Mouse (Mus musculus) forebrain, embryonic 12.5 days (tissue): ENCODE measurements at regions not wholly inside any gene's neighbourhood (a gene's known extent, or its start where the extent isn't known, plus 50 kb on each side); places are given as distances from the start of the nearest gene placed in this dataset.

Experiments used
- ATAC-seq: fragments of 200-750 bp; cut with Nextera tagmentation; 2 replicates; pipeline ENCODE4 v1.8.0; 2017; ENCODE audit warnings: moderate TSS enrichment; ENCODE audit not compliant: low FRiP score
- H3K27ac ChIP-seq: fragments of 300-500 bp; sonication (generic); 2 replicates; pipeline ENCODE4 v1.5.1; 2016; ENCODE audit warnings: mild to moderate bottlenecking
- H3K27me3 ChIP-seq: fragments of 300-500 bp; sonication (generic); 2 replicates; pipeline ENCODE4 v1.6.1; 2016; ENCODE audit warnings: mild to moderate bottlenecking
- H3K36me3 ChIP-seq: fragments of 300-500 bp; sonication (generic); replicated peaks from 2 replicates; pipeline ENCODE4 v1.6.1; 2016; ENCODE audit warnings: mild to moderate bottlenecking
- H3K4me1 ChIP-seq: fragments of 300-500 bp; sonication (generic); 2 replicates; pipeline ENCODE4 v1.6.1; 2016
- H3K4me2 ChIP-seq: fragments of 300-500 bp; sonication (generic); 2 replicates; pipeline ENCODE4 v1.6.1; 2016; ENCODE audit warnings: mild to moderate bottlenecking, moderate library complexity
- H3K4me3 ChIP-seq: fragments of 300-500 bp; sonication (generic); replicated peaks from 2 replicates; pipeline ENCODE4 v1.5.1; 2016; ENCODE audit warnings: mild to moderate bottlenecking
- H3K9ac ChIP-seq: fragments of 300-500 bp; sonication (generic); 2 replicates; pipeline ENCODE4 v1.6.1; 2016; ENCODE audit warnings: mild to moderate bottlenecking
- H3K9me3 ChIP-seq: fragments of 300-500 bp; sonication (generic); 2 replicates; pipeline ENCODE4 v1.6.1; 2016
- WGBS: fragments of 180-500 bp; shearing (Covaris S2); methylation state at CpG from one replicate; pipeline ENCODE4 v1.1.7; 2016; 5-methylcytosine and 5-hydroxymethylcytosine counted together

GRCm38 (mm10) chr2:171858894-171859293, 184.4 kb downstream of the Cbln4 start:
- Histone ChIP-seq H3K9ac (no peak overlapping the region), H3K27me3 (peaks cover 3% of the 10 kb centered on the region; the same call in 1 of the 2 replicates)

GRCm38 (mm10) chr2:171856491-171856890, 186.8 kb downstream of the Cbln4 start:
- Histone ChIP-seq H3K4me3 (no peak overlapping the region), H3K27ac (no peak overlapping the region), H3K36me3 (no peaks in the 10 kb centered on the region), H3K9me3 (no peaks in the 10 kb centered on the region), H3K9ac (no peak overlapping the region), H3K27me3 (peaks cover 3% of the 10 kb centered on the region; the same call in 1 of the 2 replicates), H3K4me2 (no peak overlapping the region), H3K4me1 (0 out of 2 replicates have a peak, but pooled peaks cover 2% of the 10 kb centered on the region)
- 82% methylated on average over 8 of the region's 8 CpGs for WGBS
- no peak; the same call in 1 of the 2 replicates for ATAC-seq

More at GRCm38 (mm10) chr2:171858894-171859293, 184.4 kb downstream of the Cbln4 start:
- Histone ChIP-seq H3K27ac (no peak overlapping the region), H3K4me1 (0 out of 2 replicates have a peak, but pooled peaks cover 2% of the 10 kb centered on the region), H3K4me3 (no peak overlapping the region), H3K36me3 (no peaks in the 10 kb centered on the region), H3K4me2 (no peak overlapping the region), H3K9me3 (no peaks in the 10 kb centered on the region)
- WGBS = 72% methylated on average over 5 of the region's 5 CpGs
- no peak for ATAC-seq

- Histone ChIP-seq H3K9ac (no peak overlapping the region; the same call in 1 of the 2 replicates), H3K4me2 (no peak overlapping the region), H3K4me3 (no peak overlapping the region), H3K36me3 (no peaks in the 10 kb centered on the region), H3K27me3 (no peaks in the 10 kb centered on the region), H3K4me1 (peaks cover 13% of the 10 kb centered on the region), H3K9me3 (no peaks in the 10 kb centered on the region), H3K27ac (peak overlapping the region; percentile 80)
- ATAC-seq = peak; percentile 85; the same call in 1 of the 2 replicates
- WGBS = 24% methylated on average over 4 of the region's 4 CpGs
Measured at GRCm38 (mm10) chr2:171846826-171847492, 196.3 kb downstream of the Cbln4 start.

DNA sequence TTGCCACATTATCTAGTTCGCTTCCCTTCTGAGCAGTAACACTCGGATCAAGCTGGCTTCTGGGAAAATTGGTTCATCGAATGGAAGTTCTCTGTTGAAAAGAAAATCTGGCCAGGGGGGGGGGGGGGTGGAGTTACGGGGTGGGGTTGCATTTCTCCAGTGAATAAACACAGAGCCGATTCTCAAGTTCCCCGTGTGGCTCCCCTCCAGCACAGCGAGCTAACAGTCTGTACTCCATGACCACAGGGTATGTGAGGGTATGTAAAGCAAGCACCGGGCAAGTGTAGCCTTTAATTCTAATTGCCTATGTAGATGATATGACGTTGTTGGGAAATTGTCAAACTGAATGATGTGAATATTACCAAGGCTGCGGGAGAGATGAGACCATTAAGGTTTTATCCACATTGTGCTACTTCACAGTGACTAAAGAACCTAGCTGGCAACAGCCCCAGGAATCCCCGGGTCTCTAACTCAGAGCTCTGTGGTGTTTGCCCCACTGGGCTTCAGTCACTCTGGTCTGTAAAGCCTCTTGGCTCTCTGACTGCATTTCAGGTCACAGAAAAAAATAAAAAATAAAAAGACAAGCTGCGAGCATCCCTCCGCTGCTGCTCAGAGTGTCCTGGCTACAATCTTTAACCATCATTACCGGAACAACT, 203.1 kb downstream of the Cbln4 start:
- Histone ChIP-seq H3K4me2 (no peak overlapping the region), H3K4me1 (no peaks in the 10 kb centered on the region; the same call in 1 of the 2 replicates), H3K27ac (0 out of 2 replicates have a peak overlapping the region, but pooled peaks have one; percentile 19), H3K36me3 (no peaks in the 10 kb centered on the region), H3K4me3 (no peak overlapping the region), H3K9ac (no peak overlapping the region), H3K9me3 (no peaks in the 10 kb centered on the region), H3K27me3 (no peaks in the 10 kb centered on the region)
- whole genome bisulfite sequencing = 69% methylated on average over 14 of the region's 14 CpGs
- no peak for ATAC-seq

DNA sequence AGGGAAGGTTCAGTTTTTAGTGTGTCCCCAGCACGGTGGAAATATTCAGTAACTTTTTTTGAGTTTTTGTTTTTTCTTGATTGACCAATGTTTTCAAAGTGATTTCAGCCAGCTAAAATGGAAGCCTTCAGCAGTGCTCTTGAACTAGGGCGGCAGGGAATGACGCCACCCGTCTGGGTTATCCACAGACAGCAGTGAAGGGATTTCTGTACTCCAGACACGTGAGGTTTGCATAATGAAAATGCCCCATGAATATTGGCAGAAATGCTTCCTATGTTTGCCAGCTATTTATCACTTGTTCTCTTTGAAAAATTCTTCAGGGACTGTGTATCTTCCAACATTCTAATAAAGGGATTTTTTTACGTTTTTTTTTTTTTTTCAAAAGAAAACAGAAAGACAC, 221.1 kb downstream of the Cbln4 start:
- Histone ChIP-seq H3K9ac (no peak overlapping the region), H3K27ac (no peak overlapping the region), H3K36me3 (no peaks in the 10 kb centered on the region), H3K4me2 (no peak overlapping the region), H3K4me1 (no peaks in the 10 kb centered on the region), H3K27me3 (no peaks in the 10 kb centered on the region), H3K9me3 (no peaks in the 10 kb centered on the region), H3K4me3 (no peak overlapping the region)
- no peak for ATAC-seq
- WGBS = 89% methylated on average over 6 of the region's 6 CpGs

- 0 out of 2 replicates have a peak, but pooled peaks cover 6% of the 10 kb centered on the region for H3K4me1 ChIP-seq
- no peak overlapping the region for H3K9ac ChIP-seq
- H3K27me3 ChIP-seq = no peaks in the 10 kb centered on the region
- no peak overlapping the region for H3K27ac ChIP-seq
- 75% methylated on average over 8 of the region's 8 CpGs for WGBS
- no peaks in the 10 kb centered on the region for H3K9me3 ChIP-seq
- H3K4me3 ChIP-seq = no peak overlapping the region
- H3K36me3 ChIP-seq = no peaks in the 10 kb centered on the region
- H3K4me2 ChIP-seq = no peak overlapping the region
- ATAC-seq = no peak
Measured at GRCm38 (mm10) chr2:171818504-171818903, 224.8 kb downstream of the Cbln4 start.

DNA sequence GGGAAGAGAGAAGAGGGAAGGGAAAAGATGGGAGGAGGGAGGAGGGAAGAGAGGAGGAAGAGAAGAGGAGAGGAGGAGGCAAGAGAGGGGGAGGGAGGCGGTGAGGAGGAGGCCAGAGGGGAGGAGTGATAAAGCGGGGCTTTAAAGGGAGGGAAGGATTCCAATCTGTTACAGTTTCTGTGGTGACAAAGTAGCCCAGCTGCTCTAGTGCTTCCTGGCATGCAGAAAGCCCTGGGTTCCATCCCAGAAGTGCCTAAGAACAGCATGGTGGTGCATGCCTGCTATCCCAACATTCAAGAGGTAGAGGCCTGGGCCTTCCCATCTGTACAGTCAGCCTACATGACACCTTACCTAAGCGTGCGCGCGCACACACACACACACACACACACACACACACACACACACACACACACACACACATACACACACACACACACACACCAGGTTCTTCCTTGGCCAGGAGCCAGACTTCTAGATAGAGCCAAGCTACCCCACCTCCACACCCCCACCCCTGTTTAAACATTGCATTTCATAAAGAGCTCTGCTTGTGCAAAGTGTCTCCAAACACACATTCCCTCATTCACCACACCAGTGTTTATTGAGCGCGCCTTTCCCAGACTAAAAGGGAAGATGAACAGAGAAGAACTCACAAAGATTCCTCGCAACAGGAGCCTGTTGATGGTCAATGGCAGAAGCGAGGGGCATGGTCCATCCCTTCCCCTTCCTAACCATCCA, 226.4 kb downstream of the Cbln4 start:
- Histone ChIP-seq H3K4me1 (0 out of 2 replicates have a peak, but pooled peaks cover 6% of the 10 kb centered on the region), H3K27me3 (no peaks in the 10 kb centered on the region), H3K4me2 (no peak overlapping the region), H3K36me3 (no peaks in the 10 kb centered on the region), H3K4me3 (no peak overlapping the region), H3K9me3 (no peaks in the 10 kb centered on the region), H3K9ac (no peak overlapping the region), H3K27ac (no peak overlapping the region)
- 83% methylated on average over 8 of the region's 10 CpGs for WGBS
- no peak for ATAC-seq

DNA sequence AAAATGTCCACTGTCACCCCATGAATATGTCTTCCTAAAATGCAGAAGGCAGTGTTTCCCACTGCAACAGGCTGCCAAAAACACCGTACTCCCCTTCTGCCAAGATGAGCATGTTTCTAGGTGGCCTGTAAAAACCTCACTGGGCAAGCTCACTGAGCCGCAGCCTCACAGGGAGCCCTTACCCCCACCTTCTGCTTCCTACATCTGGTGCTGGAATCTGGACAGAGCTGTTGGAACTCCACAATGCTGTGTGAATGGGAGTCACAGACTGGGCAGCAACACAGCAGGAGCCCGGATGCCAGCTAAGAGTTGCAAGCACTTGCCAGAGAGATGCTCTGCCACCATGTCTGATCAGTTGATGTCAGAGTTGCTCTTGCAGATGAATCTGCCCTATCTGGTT, 230.6 kb downstream of the Cbln4 start:
- H3K27ac ChIP-seq = no peak overlapping the region
- WGBS = 77% methylated on average over 3 of the region's 3 CpGs
- no peak overlapping the region for H3K4me2 ChIP-seq
- H3K27me3 ChIP-seq = no peaks in the 10 kb centered on the region
- ATAC-seq = no peak
- H3K36me3 ChIP-seq = no peaks in the 10 kb centered on the region
- peaks cover 9% of the 10 kb centered on the region; the same call in 1 of the 2 replicates for H3K4me1 ChIP-seq
- H3K9ac ChIP-seq = no peak overlapping the region
- H3K4me3 ChIP-seq = no peak overlapping the region
- H3K9me3 ChIP-seq = no peaks in the 10 kb centered on the region

DNA sequence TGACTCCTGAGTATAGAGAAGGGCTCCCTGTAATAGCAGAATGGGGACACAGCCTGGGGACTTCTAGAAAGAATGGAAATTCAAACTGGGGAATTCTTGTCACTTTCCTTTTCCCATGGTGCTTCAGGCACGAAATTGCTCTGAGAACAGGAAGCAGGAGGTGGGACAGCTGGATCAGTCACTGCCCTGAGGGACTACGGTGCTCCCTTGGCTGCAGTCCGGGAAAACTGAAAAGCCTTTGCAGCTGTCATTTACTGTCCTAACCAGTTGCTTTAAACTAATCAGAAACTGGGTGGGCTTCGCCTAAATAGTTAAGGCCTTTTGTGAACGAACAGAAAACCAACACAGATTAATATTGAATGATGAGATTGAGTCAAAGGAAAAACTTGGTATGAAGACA, 237.9 kb downstream of the Cbln4 start:
- Histone ChIP-seq H3K36me3 (no peaks in the 10 kb centered on the region), H3K27me3 (no peaks in the 10 kb centered on the region), H3K9me3 (no peaks in the 10 kb centered on the region), H3K9ac (no peak overlapping the region), H3K27ac (no peak overlapping the region), H3K4me2 (no peak overlapping the region), H3K4me3 (no peak overlapping the region), H3K4me1 (peaks cover 3% of the 10 kb centered on the region; the same call in 1 of the 2 replicates)
- WGBS = 79% methylated on average over 5 of the region's 5 CpGs
- no peak for ATAC-seq

DNA sequence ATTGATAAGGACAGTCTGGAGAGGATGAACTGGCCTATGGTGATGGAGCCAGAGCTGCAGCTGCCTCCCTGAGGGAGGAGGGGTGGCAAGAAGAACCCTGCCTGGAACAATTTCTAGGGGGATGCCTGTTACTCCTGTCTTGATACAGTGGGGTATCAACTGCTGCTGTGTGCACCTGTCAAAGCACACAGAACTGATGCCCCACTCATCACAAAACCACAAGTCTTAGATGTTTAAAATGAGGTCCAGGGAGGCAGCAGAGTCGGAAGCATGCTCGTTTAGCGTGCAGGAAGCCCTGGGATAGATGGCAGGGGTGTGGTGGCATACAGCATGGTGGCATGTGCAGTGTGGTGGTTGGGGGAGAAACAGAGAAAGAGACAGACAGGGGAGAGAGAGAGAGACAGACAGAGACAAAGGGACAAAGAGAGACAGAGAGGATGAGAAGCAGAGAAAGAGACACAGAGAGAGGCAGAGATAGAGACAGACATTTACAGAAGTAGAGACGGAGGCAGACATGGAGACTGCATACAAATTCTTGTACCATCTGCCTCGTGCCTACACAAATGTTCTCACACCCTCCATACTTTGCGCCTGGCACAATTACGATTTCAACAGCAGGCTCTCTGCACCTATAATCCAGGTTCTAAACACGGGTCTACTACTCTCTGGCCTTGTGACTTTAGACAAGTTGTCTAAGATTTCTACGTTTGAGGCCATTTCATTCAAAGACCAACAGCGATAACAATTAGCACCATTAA, 242.6 kb downstream of the Cbln4 start:
- WGBS = 85% methylated on average over 10 of the region's 10 CpGs
- ATAC-seq = no peak
- H3K36me3 ChIP-seq = no peaks in the 10 kb centered on the region
- no peak overlapping the region for H3K27ac ChIP-seq
- H3K9me3 ChIP-seq = no peaks in the 10 kb centered on the region
- no peak overlapping the region for H3K9ac ChIP-seq
- no peaks in the 10 kb centered on the region for H3K27me3 ChIP-seq
- no peak overlapping the region for H3K4me2 ChIP-seq
- H3K4me3 ChIP-seq = no peak overlapping the region
- peaks cover 8% of the 10 kb centered on the region; the same call in 1 of the 2 replicates for H3K4me1 ChIP-seq

- Histone ChIP-seq H3K36me3 (no peaks in the 10 kb centered on the region), H3K4me1 (peaks cover 8% of the 10 kb centered on the region; the same call in 1 of the 2 replicates), H3K4me2 (peak overlapping the region; percentile 27), H3K27ac (no peak overlapping the region), H3K4me3 (no peak overlapping the region), H3K27me3 (no peaks in the 10 kb centered on the region), H3K9ac (no peak overlapping the region), H3K9me3 (no peaks in the 10 kb centered on the region)
- WGBS = 31% methylated on average over 9 of the region's 9 CpGs
- ATAC-seq = no peak
Measured at GRCm38 (mm10) chr2:171799351-171799750, 243.9 kb downstream of the Cbln4 start.

DNA sequence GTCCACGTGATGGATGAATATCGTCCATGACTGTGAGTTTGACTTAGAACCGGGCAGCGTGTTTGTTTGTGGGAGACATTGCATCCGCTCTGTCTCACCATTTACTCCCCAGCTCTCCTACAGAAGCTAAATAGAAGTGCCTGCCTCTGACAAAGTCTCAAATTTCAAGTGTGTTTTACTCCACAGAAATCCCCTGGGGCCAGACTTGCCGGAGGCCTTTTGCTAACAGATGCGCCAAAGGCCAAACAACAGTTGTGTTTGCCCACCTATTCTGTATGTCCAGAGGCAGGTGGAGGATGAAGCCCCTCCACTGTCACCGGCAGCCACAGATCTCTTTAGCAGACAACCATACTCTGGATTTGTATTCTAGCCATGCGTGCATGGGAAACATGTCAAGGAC, 252.6 kb downstream of the Cbln4 start:
- Histone ChIP-seq H3K27me3 (no peaks in the 10 kb centered on the region), H3K27ac (no peak overlapping the region), H3K4me2 (no peak overlapping the region), H3K4me3 (no peak overlapping the region), H3K4me1 (no peaks in the 10 kb centered on the region), H3K36me3 (no peaks in the 10 kb centered on the region), H3K9me3 (no peaks in the 10 kb centered on the region), H3K9ac (no peak overlapping the region)
- 83% methylated on average over 9 of the region's 9 CpGs for WGBS
- ATAC-seq = no peak
